Mouse (Mus musculus): Measurements from ENCODE around the gene Vps33b. TPM values are rescaled to one million over a fixed set of nuclear protein-coding genes. Genes with fewer than 3 reads are reported as not detected.

Vps33b gene
- polyA plus RNA-seq, 1 experiment from 2014 or later: 2.8 TPM

DNA sequence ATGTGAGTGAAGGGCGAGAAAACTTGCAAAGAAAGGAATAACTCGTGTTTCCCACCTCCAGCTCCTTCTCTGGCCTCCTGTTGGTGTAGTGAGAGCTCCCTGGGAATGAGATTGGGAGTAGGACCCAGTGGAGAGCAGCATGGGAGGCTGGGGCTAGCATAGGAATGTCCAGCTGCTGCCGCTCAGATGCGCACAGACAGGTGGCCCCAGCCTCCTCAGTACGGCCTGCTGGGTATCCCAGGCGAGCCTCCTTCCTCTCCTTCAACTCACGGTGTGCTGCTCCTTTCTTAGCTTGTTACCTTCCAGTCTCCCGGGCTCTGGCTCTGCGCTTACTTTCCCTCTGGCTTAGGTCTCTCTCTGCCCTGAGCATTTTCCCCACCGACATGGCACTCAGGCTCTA is 10.6 kb downstream of the Vps33b start:
- Histone ChIP-seq H3K27me3 (replicated peaks; ENCODE audit: insufficient read depth, low read length) (no peaks in the 10 kb centered on the region), H3K36me3 (ENCODE audit: insufficient read depth, low read length) (peaks cover 22% of the 10 kb centered on the region; the same call in 1 of the 2 replicates), H3K27ac (ENCODE audit: low read length) (no peak overlapping the region), H3K9me3 (ENCODE audit: low read length) (no peaks in the 10 kb centered on the region), H3K4me2 (replicated peaks; ENCODE audit: low read depth, low read length) (no peak overlapping the region), H3K4me1 (ENCODE audit: insufficient read depth, low read depth, low read length) (no peaks in the 10 kb centered on the region), H3K9ac (replicated peaks; ENCODE audit: low read depth) (no peak overlapping the region), H3K4me3 (ENCODE audit: low read depth, low read length) (no peak overlapping the region)
- no peak for TF ChIP-seq CTCF (IDR thresholded peaks at IDR 0.05)
- TF ChIP-seq EP300 (IDR thresholded peaks at IDR 0.05): no peak
- WGBS: 75% methylated on average over 10 of the region's 10 CpGs
- no peak for ATAC-seq
- no peak for DNase-seq (ENCODE audit: low spot score)

DNA sequence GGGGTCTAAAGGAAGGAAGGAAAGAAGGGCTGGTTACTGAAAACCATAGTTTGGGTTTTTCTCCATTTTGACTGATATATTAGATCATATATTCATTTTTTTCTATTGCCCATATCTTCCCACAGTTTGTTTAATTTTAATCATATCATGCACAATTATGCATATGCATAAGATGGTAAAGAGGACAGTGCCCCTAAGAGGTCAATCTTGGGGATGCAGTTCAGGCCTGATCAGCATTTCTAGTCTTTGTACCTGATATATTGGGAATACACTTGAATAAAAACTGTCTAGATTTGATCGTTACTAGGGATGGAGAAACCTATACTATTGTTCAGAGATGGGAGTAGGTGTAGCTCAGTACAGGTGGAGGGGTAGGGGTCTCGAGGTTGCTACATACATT is 11.5 kb downstream of the Vps33b start:
- WGBS: 92% methylated on average over 2 of the region's 2 CpGs

DNA sequence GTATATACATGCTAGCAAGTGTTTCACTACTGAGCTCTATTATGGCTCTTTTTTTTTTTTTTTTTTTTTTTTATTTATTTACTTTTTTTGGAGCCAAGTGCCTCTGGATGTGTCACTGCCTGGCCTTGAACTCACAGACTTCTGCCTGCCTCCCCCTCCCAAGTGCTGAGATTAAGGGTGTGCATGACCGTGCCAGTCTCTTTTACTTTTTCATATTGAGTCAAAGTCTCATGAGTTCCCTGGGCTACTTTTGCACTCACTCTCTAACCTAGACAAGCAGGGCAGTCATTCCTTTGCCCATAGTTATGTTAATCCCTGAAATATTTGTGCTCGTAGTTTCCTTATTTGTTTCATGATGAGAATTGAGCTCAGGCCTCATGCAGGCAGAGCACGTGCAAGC is 12.2 kb downstream of the Vps33b start:
- TF ChIP-seq CTCF (IDR thresholded peaks at IDR 0.05) (no peak), EP300 (IDR thresholded peaks at IDR 0.05) (no peak)
- 83% methylated on average over 3 of the region's 3 CpGs for WGBS
- Histone ChIP-seq H3K4me3 (ENCODE audit: low read depth, low read length) (no peak overlapping the region), H3K27ac (ENCODE audit: low read length) (no peak overlapping the region), H3K36me3 (ENCODE audit: insufficient read depth, low read length) (peaks cover 12% of the 10 kb centered on the region; the same call in 1 of the 2 replicates), H3K27me3 (replicated peaks; ENCODE audit: insufficient read depth, low read length) (no peaks in the 10 kb centered on the region), H3K9ac (replicated peaks; ENCODE audit: low read depth) (no peak overlapping the region), H3K4me1 (ENCODE audit: insufficient read depth, low read depth, low read length) (no peaks in the 10 kb centered on the region), H3K9me3 (ENCODE audit: low read length) (no peaks in the 10 kb centered on the region), H3K4me2 (replicated peaks; ENCODE audit: low read depth, low read length) (no peak overlapping the region)
- ATAC-seq (no peak), DNase-seq (ENCODE audit: low spot score) (no peak)

More for the DNA sequence above, 11.5 kb downstream of the Vps33b start:
- no peak overlapping the region for H3K27ac ChIP-seq (ENCODE audit: low read length)
- no peak for TF ChIP-seq EP300 (IDR thresholded peaks at IDR 0.05)
- TF ChIP-seq CTCF (IDR thresholded peaks at IDR 0.05): peak; percentile 37
- no peaks in the 10 kb centered on the region for H3K4me1 ChIP-seq (ENCODE audit: insufficient read depth, low read depth, low read length)
- peaks cover 18% of the 10 kb centered on the region; the same call in 1 of the 2 replicates for H3K36me3 ChIP-seq (ENCODE audit: insufficient read depth, low read length)
- no peak overlapping the region for H3K4me2 ChIP-seq (replicated peaks; ENCODE audit: low read depth, low read length)
- H3K27me3 ChIP-seq (replicated peaks; ENCODE audit: insufficient read depth, low read length): no peaks in the 10 kb centered on the region
- H3K9me3 ChIP-seq (ENCODE audit: low read length): no peaks in the 10 kb centered on the region
- no peak overlapping the region for H3K4me3 ChIP-seq (ENCODE audit: low read depth, low read length)
- ATAC-seq: no peak
- no peak overlapping the region for H3K9ac ChIP-seq (replicated peaks; ENCODE audit: low read depth)
- no peak for DNase-seq (ENCODE audit: low spot score)

DNA sequence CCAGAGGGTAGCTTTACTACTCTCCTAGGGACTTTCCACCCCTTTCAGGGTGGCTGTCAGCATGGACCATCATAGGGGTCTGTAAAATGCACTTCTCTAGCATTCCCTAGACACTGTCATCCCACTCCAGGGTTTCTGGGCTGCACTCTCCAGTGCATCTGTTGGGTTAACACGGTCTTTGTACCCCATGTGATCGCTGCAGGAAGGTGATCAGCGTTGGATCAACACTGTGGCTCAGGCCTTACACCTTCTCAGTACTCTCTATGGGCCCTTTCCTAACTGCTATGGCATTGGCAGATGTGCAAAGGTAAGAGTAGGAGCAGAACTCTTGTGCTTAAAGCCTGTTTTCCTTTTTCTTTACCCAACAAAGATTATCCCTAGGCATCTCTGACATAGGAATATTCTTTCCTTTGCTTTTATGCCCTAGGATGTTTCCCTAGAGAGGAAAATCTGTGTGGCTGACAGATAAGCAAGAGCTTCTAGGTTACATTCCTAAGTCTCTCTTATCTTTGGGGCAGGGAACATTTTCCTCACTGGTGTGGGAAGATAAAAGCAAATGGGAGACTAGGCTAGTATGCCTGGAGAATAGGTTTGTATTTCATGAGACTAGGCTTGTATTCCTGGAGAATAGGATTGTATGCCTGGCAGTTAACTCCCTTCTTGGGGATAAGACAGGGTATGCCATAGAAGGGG is 13.9 kb downstream of the Vps33b start:
- H3K4me3 ChIP-seq (ENCODE audit: low read depth, low read length): no peak overlapping the region
- no peaks in the 10 kb centered on the region for H3K27me3 ChIP-seq (replicated peaks; ENCODE audit: insufficient read depth, low read length)
- TF ChIP-seq EP300 (IDR thresholded peaks at IDR 0.05): no peak
- TF ChIP-seq CTCF (IDR thresholded peaks at IDR 0.05): no peak
- DNase-seq (ENCODE audit: low spot score): no peak
- no peak overlapping the region for H3K4me2 ChIP-seq (replicated peaks; ENCODE audit: low read depth, low read length)
- no peaks in the 10 kb centered on the region for H3K9me3 ChIP-seq (ENCODE audit: low read length)
- no peaks in the 10 kb centered on the region for H3K4me1 ChIP-seq (ENCODE audit: insufficient read depth, low read depth, low read length)
- no peak for ATAC-seq
- no peak overlapping the region for H3K27ac ChIP-seq (ENCODE audit: low read length)
- H3K9ac ChIP-seq (replicated peaks; ENCODE audit: low read depth): no peak overlapping the region
- 94% methylated on average over 3 of the region's 3 CpGs for WGBS
- 0 out of 2 replicates have a peak, but pooled peaks cover 11% of the 10 kb centered on the region for H3K36me3 ChIP-seq (ENCODE audit: insufficient read depth, low read length)

DNA sequence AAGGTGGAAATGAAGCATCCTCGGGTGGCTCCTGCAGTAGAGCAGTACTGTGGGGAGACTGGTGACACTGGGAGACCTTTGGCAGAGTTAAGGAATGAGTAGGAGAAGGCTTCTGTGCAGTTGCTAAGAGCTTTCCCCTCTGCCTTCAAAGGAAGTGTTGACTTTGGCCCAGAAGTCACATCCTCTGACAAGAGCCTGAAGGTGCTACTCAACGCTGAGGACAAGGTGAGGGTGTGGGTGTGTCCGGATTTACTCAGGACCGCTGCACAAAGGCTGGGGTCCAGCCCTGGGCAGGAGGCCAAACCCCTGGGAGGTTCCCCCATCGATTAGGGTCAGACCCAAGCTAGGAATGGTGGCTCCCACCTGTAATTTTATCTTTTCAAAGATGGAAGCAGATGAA is 14.9 kb downstream of the Vps33b start:
- H3K9me3 ChIP-seq (ENCODE audit: low read length): no peaks in the 10 kb centered on the region
- no peak overlapping the region for H3K27ac ChIP-seq (ENCODE audit: low read length)
- 59% methylated on average over 5 of the region's 5 CpGs for WGBS
- no peak overlapping the region for H3K9ac ChIP-seq (replicated peaks; ENCODE audit: low read depth)
- H3K27me3 ChIP-seq (replicated peaks; ENCODE audit: insufficient read depth, low read length): no peaks in the 10 kb centered on the region
- H3K4me3 ChIP-seq (ENCODE audit: low read depth, low read length): no peak overlapping the region
- 0 out of 2 replicates have a peak, but pooled peaks cover 12% of the 10 kb centered on the region for H3K36me3 ChIP-seq (ENCODE audit: insufficient read depth, low read length)
- no peak overlapping the region for H3K4me2 ChIP-seq (replicated peaks; ENCODE audit: low read depth, low read length)
- no peaks in the 10 kb centered on the region for H3K4me1 ChIP-seq (ENCODE audit: insufficient read depth, low read depth, low read length)
- DNase-seq (ENCODE audit: low spot score): peak; percentile 77
- no peak for TF ChIP-seq EP300 (IDR thresholded peaks at IDR 0.05)
- TF ChIP-seq CTCF (IDR thresholded peaks at IDR 0.05): no peak
- peak; percentile 77 for ATAC-seq

DNA sequence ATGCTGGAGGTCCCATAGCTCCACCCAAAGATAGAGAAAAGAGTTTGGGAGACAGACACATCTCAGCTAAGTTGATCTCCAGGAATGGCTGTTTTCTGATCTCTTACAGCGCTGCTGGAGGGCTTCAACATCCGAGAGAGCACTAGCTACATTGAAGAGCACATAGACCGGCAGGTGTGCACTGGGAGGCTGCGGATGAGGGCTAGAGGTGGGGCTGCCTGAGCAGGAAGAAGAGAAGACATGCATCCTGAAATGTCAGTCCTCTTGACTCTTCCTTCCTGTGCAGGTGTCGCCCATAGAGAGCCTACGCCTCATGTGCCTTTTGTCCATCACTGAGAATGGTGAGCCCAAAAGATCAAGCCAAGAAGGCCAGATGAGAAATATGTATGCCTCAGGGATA is 16.3 kb downstream of the Vps33b start:
- H3K4me3 ChIP-seq (ENCODE audit: low read depth, low read length): no peak overlapping the region
- 0 out of 2 replicates have a peak, but pooled peaks cover 12% of the 10 kb centered on the region for H3K36me3 ChIP-seq (ENCODE audit: insufficient read depth, low read length)
- no peaks in the 10 kb centered on the region for H3K9me3 ChIP-seq (ENCODE audit: low read length)
- ATAC-seq: no peak
- no peak for DNase-seq (ENCODE audit: low spot score)
- no peaks in the 10 kb centered on the region for H3K27me3 ChIP-seq (replicated peaks; ENCODE audit: insufficient read depth, low read length)
- no peak overlapping the region for H3K9ac ChIP-seq (replicated peaks; ENCODE audit: low read depth)
- no peak overlapping the region for H3K4me2 ChIP-seq (replicated peaks; ENCODE audit: low read depth, low read length)
- no peak overlapping the region for H3K27ac ChIP-seq (ENCODE audit: low read length)
- WGBS: 94% methylated on average over 6 of the region's 6 CpGs
- TF ChIP-seq CTCF (IDR thresholded peaks at IDR 0.05) (no peak), EP300 (IDR thresholded peaks at IDR 0.05) (no peak)
- no peaks in the 10 kb centered on the region for H3K4me1 ChIP-seq (ENCODE audit: insufficient read depth, low read depth, low read length)
